Mouse (Mus musculus) G1E (cell line): ENCODE results near the gene Asic1.

Experiments used
- CTCF ChIP-seq: IDR thresholded peaks from 2 replicates; pipeline ENCODE4 v1.5.1; 2012; ENCODE audit warnings: low read depth, low read length, inconsistent platforms, mixed read lengths
- POLR2AphosphoS5 ChIP-seq: IDR thresholded peaks from 2 replicates; pipeline ENCODE4 v1.6.1; 2012; ENCODE audit warnings: low read depth, low read length, inconsistent platforms; ENCODE audit not compliant: insufficient replicate concordance
- TAL1 ChIP-seq: conservative IDR thresholded peaks from 2 replicates; pipeline ENCODE4 v1.6.1; 2012; ENCODE audit warnings: low read depth, low read length, inconsistent platforms, mixed read lengths

DNA sequence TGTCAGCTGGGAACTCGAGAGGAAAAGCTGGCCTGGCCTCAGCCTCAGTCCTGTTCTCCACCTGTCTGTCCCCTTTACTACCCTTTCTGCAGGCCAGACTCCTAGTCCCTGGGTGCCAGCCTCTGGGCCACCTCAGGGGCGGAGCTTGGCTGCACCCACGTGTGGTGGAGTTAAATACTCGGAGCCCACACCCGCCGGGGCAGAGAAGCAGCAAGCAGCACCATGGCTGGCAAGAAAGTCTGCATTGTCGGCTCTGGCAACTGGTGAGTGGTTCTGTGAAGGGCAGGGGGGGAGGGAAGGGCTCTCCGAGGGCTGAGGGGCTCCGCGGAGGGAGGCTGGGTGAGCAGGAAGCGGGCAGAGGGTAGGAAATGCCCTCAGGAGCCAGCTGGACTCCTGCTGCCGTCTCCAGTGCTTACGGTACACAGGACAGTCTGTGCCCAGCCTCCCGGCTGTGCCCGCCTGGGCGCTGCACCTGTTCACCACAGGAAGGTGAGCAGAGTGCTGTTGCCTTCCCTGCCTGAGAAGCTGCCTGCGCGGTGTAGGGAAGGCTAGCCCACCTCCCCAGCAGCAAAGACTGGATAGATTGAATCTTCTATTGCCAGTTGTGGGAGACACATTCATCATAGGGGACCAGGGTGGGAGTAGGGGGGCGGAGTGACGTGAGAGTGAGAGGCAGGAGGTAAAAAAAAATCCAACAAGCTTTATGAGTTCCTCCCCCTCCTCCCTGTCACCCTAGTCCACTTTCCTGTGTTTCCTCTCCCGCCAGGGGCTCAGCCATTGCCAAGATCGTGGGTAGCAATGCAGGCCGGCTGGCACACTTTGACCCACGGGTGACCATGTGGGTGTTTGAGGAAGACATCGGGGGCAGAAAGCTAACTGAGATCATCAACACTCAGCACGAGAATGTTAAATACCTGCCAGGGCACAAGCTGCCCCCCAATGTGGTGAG is 47.5 kb downstream of the Asic1 start, which contains the start of gene Gpd1:
- no peak for TF ChIP-seq CTCF
- TF ChIP-seq POLR2AphosphoS5, result no peak
- no peak for TF ChIP-seq TAL1
